Mouse (Mus musculus): ENCODE measurements around the gene Pfkfb3.
A peak's percentile ranks its signal among the peaks of the same experiment; 100 is the strongest.

The Pfkfb3 gene

GRCm38 (mm10) chr2:11553471-11554400 lies at the start of gene Pfkfb3:
Gene Pfkfb3, minus strand, starts transcription at chr2:11554077.
- DNase-seq (ENCODE audit: low spot score), result peak; percentile 60

GRCm38 (mm10) chr2:11602506-11603489 lies 48.9 kb upstream of the Pfkfb3 start:
- peak; percentile 96 for DNase-seq (ENCODE audit: low spot score)

- DNase-seq (ENCODE audit: low spot score), result no peak
Observed at GRCm38 (mm10) chr2:11601795-11602194, 47.9 kb upstream of the Pfkfb3 start.

GRCm38 (mm10) chr2:11597906-11598305 lies 44.0 kb upstream of the Pfkfb3 start:
- DNase-seq (ENCODE audit: low spot score), result no peak

GRCm38 (mm10) chr2:11596690-11597089 lies 42.8 kb upstream of the Pfkfb3 start:
- DNase-seq (ENCODE audit: low spot score), result no peak

- no peak for DNase-seq (ENCODE audit: low spot score)
Observed at GRCm38 (mm10) chr2:11587996-11588395, 34.1 kb upstream of the Pfkfb3 start.

- no peak for DNase-seq (ENCODE audit: low spot score)
Observed at GRCm38 (mm10) chr2:11579399-11579798, 25.5 kb upstream of the Pfkfb3 start.

GRCm38 (mm10) chr2:11578187-11578586 lies 24.3 kb upstream of the Pfkfb3 start:
- DNase-seq (ENCODE audit: low spot score), result no peak

- DNase-seq (ENCODE audit: low spot score), result no peak
Observed at GRCm38 (mm10) chr2:11573684-11574083, 19.8 kb upstream of the Pfkfb3 start.

- no peak for DNase-seq (ENCODE audit: low spot score)
Observed at GRCm38 (mm10) chr2:11571004-11571535, 17.2 kb upstream of the Pfkfb3 start.

GRCm38 (mm10) chr2:11568471-11568870 lies 14.6 kb upstream of the Pfkfb3 start:
- DNase-seq (ENCODE audit: low spot score), result no peak

- DNase-seq (ENCODE audit: low spot score), result peak; percentile 59
Observed at GRCm38 (mm10) chr2:11567781-11568362, 14.0 kb upstream of the Pfkfb3 start.

GRCm38 (mm10) chr2:11566898-11567297 lies 13.0 kb upstream of the Pfkfb3 start:
- no peak for DNase-seq (ENCODE audit: low spot score)

- DNase-seq (ENCODE audit: low spot score), result no peak
Observed at GRCm38 (mm10) chr2:11566241-11566640, 12.4 kb upstream of the Pfkfb3 start.

GRCm38 (mm10) chr2:11564768-11565167 lies 10.9 kb upstream of the Pfkfb3 start:
- DNase-seq (ENCODE audit: low spot score), result no peak

GRCm38 (mm10) chr2:11563256-11563655 lies 9.4 kb upstream of the Pfkfb3 start:
- no peak for DNase-seq (ENCODE audit: low spot score)

GRCm38 (mm10) chr2:11558654-11559053 lies 4.8 kb upstream of the Pfkfb3 start:
- no peak for DNase-seq (ENCODE audit: low spot score)

GRCm38 (mm10) chr2:11557244-11557643 lies 3.4 kb upstream of the Pfkfb3 start:
- DNase-seq (ENCODE audit: low spot score), result no peak

GRCm38 (mm10) chr2:11555316-11555715 lies 1.4 kb upstream of the Pfkfb3 start:
- DNase-seq (ENCODE audit: low spot score), result no peak

GRCm38 (mm10) chr2:11552966-11553451 lies 868 bp downstream of the Pfkfb3 start:
- peak; percentile 34 for DNase-seq (ENCODE audit: low spot score)

GRCm38 (mm10) chr2:11552297-11552821 lies 1.5 kb downstream of the Pfkfb3 start:
- peak; percentile 14 for DNase-seq (ENCODE audit: low spot score)
